Mouse (Mus musculus) myocyte (in vitro differentiated cells): Measurements from ENCODE around the gene Cdca8. TPM values are rescaled to one million over a fixed set of nuclear protein-coding genes. Genes with fewer than 3 reads are reported as not detected.

Experiments
- H3K27me3 ChIP-seq: one replicate; pipeline ENCODE4 v1.6.1; 2011; ENCODE audit not compliant: control insufficient read depth, insufficient read depth, insufficient read length
- H3K36me3 ChIP-seq: one replicate; pipeline ENCODE4 v1.6.1; 2011; ENCODE audit not compliant: control insufficient read depth, insufficient read depth
- H3K4me2 ChIP-seq: one replicate; pipeline ENCODE4 v1.6.1; 2011; ENCODE audit warnings: low read depth, control low read depth
- H3K4me3 ChIP-seq: one replicate; pipeline ENCODE4 v1.5.1; 2011; ENCODE audit warnings: mild to moderate bottlenecking, control low read depth, moderate library complexity
- H3K79me2 ChIP-seq: one replicate; pipeline ENCODE4 v1.6.1; 2011; ENCODE audit not compliant: control insufficient read depth, insufficient read depth
- H3ac ChIP-seq: one replicate; pipeline ENCODE4 v1.6.1; 2011; ENCODE audit not compliant: control insufficient read depth, insufficient read length
- CEBPB ChIP-seq: IDR thresholded peaks from 2 replicates; pipeline ENCODE4 v1.6.1; 2011; ENCODE audit warnings: mild to moderate bottlenecking, moderate library complexity; ENCODE audit not compliant: poor library complexity, insufficient read depth, severe bottlenecking
- E2F4 ChIP-seq: IDR thresholded peaks from one replicate; pipeline ENCODE4 v1.6.1; 2011; ENCODE audit warnings: mild to moderate bottlenecking, control low read depth, moderate library complexity; ENCODE audit not compliant: insufficient read depth
- MAX ChIP-seq: IDR thresholded peaks from one replicate; pipeline ENCODE4 v1.6.1; 2011; ENCODE audit warnings: low read depth, mild to moderate bottlenecking, control low read depth
- MYOD1 ChIP-seq, 3 experiments: IDR thresholded peaks; one replicate each; pipeline ENCODE4 v1.6.1; 2011; ENCODE audit warnings: control low read depth in 2 of 3, low read depth in 2 of 3, mild to moderate bottlenecking in 2 of 3, moderate library complexity in 1 of 3; ENCODE audit not compliant: insufficient read length in 2 of 3, control insufficient read depth in 1 of 3
- MYOG ChIP-seq, 3 experiments: IDR thresholded peaks; one replicate each; pipeline ENCODE4 v1.6.1; 2011; ENCODE audit warnings: control low read depth in 2 of 3, low read depth in 2 of 3, mild to moderate bottlenecking in 2 of 3; ENCODE audit not compliant: insufficient read length in 2 of 3, control insufficient read depth in 1 of 3, insufficient read depth in 1 of 3
- POLR2A ChIP-seq: IDR thresholded peaks from one replicate; pipeline ENCODE4 v1.6.1; 2011; ENCODE audit warnings: low read depth, mild to moderate bottlenecking, control low read depth, moderate library complexity; ENCODE audit not compliant: insufficient read length
- POLR2AphosphoS2 ChIP-seq: IDR thresholded peaks from one replicate; pipeline ENCODE4 v1.6.1; 2011; ENCODE audit warnings: low read depth, control low read depth; ENCODE audit not compliant: insufficient read length
- REST ChIP-seq: IDR thresholded peaks from one replicate; pipeline ENCODE4 v1.6.1; 2011; ENCODE audit warnings: mild to moderate bottlenecking, control low read depth, moderate library complexity; ENCODE audit not compliant: insufficient read depth, insufficient read length
- SRF ChIP-seq: IDR thresholded peaks from one replicate; pipeline ENCODE4 v1.6.1; 2011; ENCODE audit warnings: low read depth; ENCODE audit not compliant: control insufficient read depth, insufficient read length
- TCF12 ChIP-seq: IDR thresholded peaks from one replicate; pipeline ENCODE4 v1.6.1; 2011; ENCODE audit warnings: mild to moderate bottlenecking, control low read depth; ENCODE audit not compliant: poor library complexity, insufficient read depth, severe bottlenecking
- TCF3 ChIP-seq: IDR thresholded peaks from one replicate; pipeline ENCODE4 v1.6.1; 2011; ENCODE audit warnings: low read depth, control low read depth; ENCODE audit not compliant: insufficient read length
- USF1 ChIP-seq: IDR thresholded peaks from one replicate; pipeline ENCODE4 v1.6.1; 2011; ENCODE audit warnings: low read depth, mild to moderate bottlenecking, control low read depth, moderate library complexity
- polyA plus RNA-seq: library from polyadenylated mRNA; unstranded; fragments of >200 nt; fragmentation: generic; extraction: Trizol; gene quantifications from one replicate; pipeline ENCODE4 v1.2.1, GENCODE M21; 2012; ENCODE audit warnings: missing spikeins

Cdca8 gene
- polyA plus RNA-seq, 1 experiment: 45.9 TPM

DNA sequence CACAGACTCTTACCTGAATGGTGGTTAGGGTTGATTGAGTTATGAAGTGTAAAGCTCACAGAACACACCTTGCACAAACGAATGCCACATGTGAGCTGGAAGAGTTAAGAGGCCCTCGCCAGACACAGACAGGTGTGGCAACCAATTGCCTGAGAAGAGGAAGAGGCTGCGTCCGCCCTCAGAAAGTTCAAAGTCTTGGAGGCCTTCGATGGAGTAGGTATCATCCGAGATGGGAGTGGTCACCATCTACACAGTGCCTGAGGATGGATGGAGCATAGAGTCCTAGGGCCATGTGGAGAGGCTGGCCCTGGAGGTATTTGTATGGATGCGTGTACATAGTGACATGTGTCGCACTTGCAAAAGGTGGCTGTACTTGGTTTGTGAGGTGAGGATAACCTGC, 32.0 kb upstream of the Cdca8 start:
- TF ChIP-seq MYOD1 (IDR thresholded peaks at IDR 0.05; ENCODE audit: control insufficient read depth in 1 of 3, insufficient read length in 2 of 3, low read depth in 2 of 3): no peak
- TF ChIP-seq REST: no peak
- no peak for TF ChIP-seq SRF
- no peak for TF ChIP-seq USF1
- TF ChIP-seq MAX: no peak
- TF ChIP-seq POLR2AphosphoS2: no peak
- TF ChIP-seq MYOG (IDR thresholded peaks at IDR 0.05; ENCODE audit: control insufficient read depth in 1 of 3, insufficient read depth in 1 of 3, insufficient read length in 2 of 3, low read depth in 2 of 3): no peak
- no peak for TF ChIP-seq POLR2A
- TF ChIP-seq E2F4: no peak
- no peak for TF ChIP-seq CEBPB
- TF ChIP-seq TCF12: no peak
- no peak for TF ChIP-seq TCF3
- Histone ChIP-seq H3K4me2 (no peak overlapping the region), H3K27me3 (peaks cover 84% of the 10 kb centered on the region), H3K79me2 (no peaks in the 10 kb centered on the region), H3ac (no peak overlapping the region), H3K36me3 (no peaks in the 10 kb centered on the region), H3K4me3 (no peak overlapping the region)

DNA sequence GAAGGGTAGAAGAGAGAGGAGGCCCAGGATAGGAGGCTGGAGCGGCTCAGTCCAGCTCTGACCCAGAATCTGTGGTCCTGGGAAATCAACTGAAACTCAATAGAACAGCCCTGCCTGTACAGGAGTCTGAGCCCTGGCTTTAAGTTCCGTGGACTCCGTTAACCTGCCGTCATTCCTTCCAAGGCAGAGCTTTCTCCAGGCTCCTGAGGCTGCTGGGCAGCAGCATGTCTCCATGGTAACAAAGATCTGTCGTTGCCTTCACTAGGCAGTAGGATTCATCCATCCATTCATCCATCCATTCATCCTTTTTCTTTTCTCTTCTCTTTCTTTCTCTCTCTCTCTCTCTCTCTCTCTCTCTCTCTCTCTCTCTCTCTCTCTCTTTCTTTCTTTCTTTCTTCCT, 31.6 kb upstream of the Cdca8 start:
- no peak overlapping the region for H3K4me2 ChIP-seq
- no peak for TF ChIP-seq TCF3
- no peak for TF ChIP-seq POLR2A
- no peak for TF ChIP-seq REST
- TF ChIP-seq CEBPB: no peak
- no peak for TF ChIP-seq TCF12
- TF ChIP-seq POLR2AphosphoS2: no peak
- TF ChIP-seq USF1: no peak
- no peak for TF ChIP-seq MYOD1 (IDR thresholded peaks at IDR 0.05; ENCODE audit: control insufficient read depth in 1 of 3, insufficient read length in 2 of 3, low read depth in 2 of 3)
- TF ChIP-seq MYOG (IDR thresholded peaks at IDR 0.05; ENCODE audit: control insufficient read depth in 1 of 3, insufficient read depth in 1 of 3, insufficient read length in 2 of 3, low read depth in 2 of 3): no peak
- no peak for TF ChIP-seq E2F4
- TF ChIP-seq MAX: no peak
- TF ChIP-seq SRF: no peak
- H3ac ChIP-seq: no peak overlapping the region
- no peaks in the 10 kb centered on the region for H3K36me3 ChIP-seq
- no peak overlapping the region for H3K4me3 ChIP-seq
- no peaks in the 10 kb centered on the region for H3K79me2 ChIP-seq
- peaks cover 86% of the 10 kb centered on the region for H3K27me3 ChIP-seq

DNA sequence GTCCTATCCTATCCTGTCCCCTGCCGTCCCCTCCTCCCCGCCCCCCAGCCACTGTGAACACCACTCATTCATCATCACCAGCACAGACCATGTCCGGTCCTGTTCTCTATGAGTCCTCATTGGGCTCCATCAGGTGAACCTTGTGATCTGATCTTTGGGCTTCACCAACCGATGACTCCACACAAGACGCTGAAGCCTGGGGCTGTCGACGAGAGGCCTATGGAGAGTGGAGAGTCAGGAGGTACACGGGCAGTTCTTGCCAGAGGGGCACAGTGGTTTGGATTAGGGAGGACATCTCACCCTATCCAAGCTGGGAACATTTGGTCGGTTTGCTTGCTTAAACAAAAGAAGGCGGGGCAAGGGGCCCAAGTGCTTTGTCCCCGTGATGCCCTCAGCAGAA, 31.1 kb upstream of the Cdca8 start:
- no peak overlapping the region for H3K4me2 ChIP-seq
- no peaks in the 10 kb centered on the region for H3K36me3 ChIP-seq
- H3K79me2 ChIP-seq: no peaks in the 10 kb centered on the region
- TF ChIP-seq TCF12: no peak
- TF ChIP-seq MYOD1 (IDR thresholded peaks at IDR 0.05; ENCODE audit: control insufficient read depth in 1 of 3, insufficient read length in 2 of 3, low read depth in 2 of 3): no peak
- TF ChIP-seq POLR2AphosphoS2: no peak
- H3K27me3 ChIP-seq: peaks cover 86% of the 10 kb centered on the region
- H3ac ChIP-seq: no peak overlapping the region
- no peak overlapping the region for H3K4me3 ChIP-seq

DNA sequence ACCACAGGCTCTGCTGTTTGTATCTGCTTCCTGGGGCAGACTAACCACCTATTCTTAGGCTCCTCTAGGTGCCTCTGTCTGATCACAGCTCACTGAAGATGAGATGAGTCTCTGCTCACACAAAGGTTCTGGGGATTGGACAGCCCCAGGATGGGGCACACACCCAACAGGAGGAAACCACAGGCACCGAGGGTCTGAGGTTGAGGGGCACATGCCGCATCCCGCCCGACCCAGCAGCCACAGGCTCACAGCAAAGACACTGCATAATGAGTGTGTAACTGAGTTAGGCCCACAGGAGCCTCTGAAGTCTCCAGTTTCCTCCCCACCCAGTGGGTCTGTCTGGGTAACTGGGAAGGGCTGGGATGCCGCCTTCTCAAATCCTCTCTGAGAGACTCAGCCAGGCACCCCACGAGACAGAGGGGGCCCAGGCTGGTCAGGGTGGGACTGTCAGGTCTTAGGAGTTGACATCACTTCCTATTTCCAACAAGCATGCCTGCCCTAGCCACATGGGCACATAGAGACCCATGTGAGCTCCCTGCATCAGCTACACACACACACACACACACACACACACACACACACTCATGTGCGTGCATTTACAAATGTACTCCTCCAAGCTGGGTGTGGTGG, 30.2 kb upstream of the Cdca8 start:
- no peak overlapping the region for H3ac ChIP-seq
- no peaks in the 10 kb centered on the region for H3K79me2 ChIP-seq
- TF ChIP-seq USF1: no peak
- no peak for TF ChIP-seq SRF
- no peak for TF ChIP-seq TCF3
- TF ChIP-seq POLR2A: no peak
- no peak for TF ChIP-seq REST
- no peak for TF ChIP-seq TCF12
- no peak for TF ChIP-seq MAX
- no peak overlapping the region for H3K4me3 ChIP-seq
- H3K27me3 ChIP-seq: peaks cover 86% of the 10 kb centered on the region
- H3K4me2 ChIP-seq: no peak overlapping the region
- H3K36me3 ChIP-seq: no peaks in the 10 kb centered on the region

DNA sequence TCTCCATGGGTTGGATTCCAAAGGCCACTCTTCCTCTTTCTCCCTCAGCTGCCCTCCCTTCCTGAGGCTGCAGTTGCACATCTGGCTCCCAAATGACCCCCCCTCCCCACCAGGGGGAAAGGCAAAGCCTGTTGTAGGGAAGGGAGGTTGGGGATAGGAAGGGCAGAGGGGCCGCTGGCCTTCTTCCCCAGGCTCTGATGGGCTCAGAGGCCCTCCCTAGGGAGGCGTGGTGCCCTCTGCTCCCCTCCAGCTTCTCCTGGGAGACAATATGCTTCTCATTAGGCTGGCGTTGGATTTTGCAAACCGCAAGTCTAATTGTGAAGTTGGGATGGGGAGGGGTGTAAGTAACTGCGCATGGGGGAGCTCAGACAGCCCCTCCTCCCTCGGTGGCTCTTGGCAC, 29.6 kb upstream of the Cdca8 start:
- Histone ChIP-seq H3K79me2 (no peaks in the 10 kb centered on the region), H3K4me2 (no peak overlapping the region), H3K4me3 (no peak overlapping the region), H3K27me3 (peaks cover 86% of the 10 kb centered on the region), H3K36me3 (no peaks in the 10 kb centered on the region), H3ac (no peak overlapping the region)
- TF ChIP-seq CEBPB: no peak
- no peak for TF ChIP-seq TCF3
- no peak for TF ChIP-seq MAX
- no peak for TF ChIP-seq E2F4
- TF ChIP-seq SRF: no peak
- no peak for TF ChIP-seq POLR2AphosphoS2
- no peak for TF ChIP-seq MYOG (IDR thresholded peaks at IDR 0.05; ENCODE audit: control insufficient read depth in 1 of 3, insufficient read depth in 1 of 3, insufficient read length in 2 of 3, low read depth in 2 of 3)
- TF ChIP-seq REST: no peak
- TF ChIP-seq TCF12: no peak
- no peak for TF ChIP-seq MYOD1 (IDR thresholded peaks at IDR 0.05; ENCODE audit: control insufficient read depth in 1 of 3, insufficient read length in 2 of 3, low read depth in 2 of 3)
- TF ChIP-seq POLR2A: no peak
- no peak for TF ChIP-seq USF1
